Mouse (Mus musculus) layer of hippocampus, postnatal 10 days (tissue): Measurements from ENCODE around the gene Hoxb4. TPM values are rescaled to one million over a fixed set of nuclear protein-coding genes. Genes with fewer than 3 reads are reported as not detected.

ENCODE experiments used
- DNase-seq, 2 experiments: peaks; one replicate each; pipeline ENCODE4 v3.0.0; 2021; ENCODE audit warnings: low spot score in 2 of 2
- total RNA-seq, 2 experiments: library from RNA; stranded (reverse); gene quantifications; 2 replicates each; pipeline ENCODE4 v1.2.3; 2021

The Hoxb4 gene
- total RNA-seq, 2 experiments from 2014 or later, result not detected

DNA sequence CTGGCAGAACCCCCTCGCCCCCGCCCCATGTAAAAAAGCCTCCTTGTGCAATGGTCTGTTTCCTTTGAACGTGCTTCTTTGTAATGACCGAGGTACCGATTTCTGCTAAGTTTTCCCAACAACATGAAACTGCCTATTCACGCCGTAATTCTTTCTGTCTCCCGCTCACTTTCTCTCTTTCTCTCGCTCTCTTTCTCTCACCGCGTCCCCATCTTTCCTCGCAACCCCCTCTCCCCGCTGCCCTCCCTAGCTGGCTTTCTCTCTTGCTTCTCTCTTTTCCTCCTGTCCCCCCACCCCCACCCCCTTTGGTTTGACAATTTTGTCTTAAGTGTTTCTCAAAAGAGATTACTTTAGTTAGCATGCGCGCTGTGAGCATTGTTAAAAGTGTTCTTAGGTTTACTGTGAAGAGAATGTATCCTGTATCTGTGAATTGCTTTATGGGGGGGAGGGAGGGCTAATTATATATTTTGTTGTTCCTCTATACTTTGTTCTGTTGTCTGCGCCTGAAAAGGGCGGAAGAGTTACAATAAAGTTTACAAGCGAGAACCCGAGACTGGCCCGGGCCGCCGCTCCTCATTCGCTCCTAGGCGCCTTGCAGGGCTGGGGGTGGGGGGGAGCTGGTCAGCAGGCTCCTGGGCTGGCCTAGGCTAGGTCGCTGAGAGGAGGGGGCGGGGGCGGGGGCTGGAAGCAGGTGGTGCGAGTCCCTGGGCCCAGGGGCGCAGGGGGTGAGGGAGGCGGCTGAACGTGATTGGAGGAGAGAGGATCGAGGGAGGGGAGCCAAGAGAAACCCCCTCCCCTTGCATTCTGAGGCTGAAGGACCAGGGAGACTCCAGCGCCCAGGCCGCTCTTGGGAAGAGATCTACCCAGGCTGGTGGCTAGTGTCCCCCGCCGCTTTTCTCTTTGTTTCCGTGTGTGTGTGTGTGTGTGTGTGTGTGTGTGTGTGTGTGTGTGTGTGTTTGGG is 33.0 kb upstream of the Hoxb4 start:
- DNase-seq, result no peak

DNA sequence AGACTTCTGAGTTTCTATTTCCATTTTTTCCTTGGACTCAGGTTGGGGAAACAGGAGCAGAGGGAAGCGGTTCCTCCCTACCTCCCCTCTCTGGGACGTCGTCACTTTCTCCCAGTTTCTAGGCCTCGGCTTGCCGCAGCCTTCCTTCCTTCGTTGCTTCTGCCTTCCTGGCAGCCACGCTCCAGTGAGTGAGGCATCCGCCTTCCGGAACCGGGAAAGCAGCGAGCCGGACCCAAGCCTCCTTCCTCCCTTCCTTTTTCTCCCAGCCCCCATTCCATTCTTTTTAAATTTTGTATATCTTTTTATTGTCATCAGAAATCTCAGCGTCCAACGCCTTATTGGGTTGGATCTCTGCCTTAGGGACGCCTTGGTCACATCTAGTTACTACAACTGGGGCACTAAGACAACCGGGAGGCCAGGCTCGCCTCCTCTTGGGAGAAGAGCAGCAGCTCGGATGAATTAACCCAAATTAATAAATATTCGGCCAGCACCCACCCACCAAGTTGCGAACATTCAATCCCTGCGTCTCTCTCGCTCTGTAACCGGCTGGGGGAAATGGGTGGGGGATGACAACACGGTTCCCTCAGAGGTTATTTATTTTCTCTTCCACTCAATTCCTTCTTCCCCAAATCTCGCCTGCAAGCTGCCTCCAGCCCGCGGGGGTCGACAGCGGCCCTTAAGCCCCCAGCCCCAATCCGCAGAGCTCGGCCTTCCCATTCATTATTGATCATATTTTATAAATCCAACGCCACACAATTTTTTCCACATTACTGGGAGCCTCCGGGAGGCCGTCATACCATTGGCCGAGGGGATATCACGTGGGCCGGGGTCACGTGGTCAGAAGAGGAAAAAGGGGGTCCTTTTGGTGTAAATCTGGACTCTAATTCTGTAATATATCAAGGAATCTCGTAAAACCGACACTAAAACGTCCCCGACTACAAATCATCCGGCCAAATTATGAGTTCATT is 32.0 kb upstream of the Hoxb4 start, which contains the start of gene Hoxb7:
TSS of gene Hoxb7 (plus strand) at position 853 of the 968 bp plus-strand sequence.
- DNase-seq, result no peak

DNA sequence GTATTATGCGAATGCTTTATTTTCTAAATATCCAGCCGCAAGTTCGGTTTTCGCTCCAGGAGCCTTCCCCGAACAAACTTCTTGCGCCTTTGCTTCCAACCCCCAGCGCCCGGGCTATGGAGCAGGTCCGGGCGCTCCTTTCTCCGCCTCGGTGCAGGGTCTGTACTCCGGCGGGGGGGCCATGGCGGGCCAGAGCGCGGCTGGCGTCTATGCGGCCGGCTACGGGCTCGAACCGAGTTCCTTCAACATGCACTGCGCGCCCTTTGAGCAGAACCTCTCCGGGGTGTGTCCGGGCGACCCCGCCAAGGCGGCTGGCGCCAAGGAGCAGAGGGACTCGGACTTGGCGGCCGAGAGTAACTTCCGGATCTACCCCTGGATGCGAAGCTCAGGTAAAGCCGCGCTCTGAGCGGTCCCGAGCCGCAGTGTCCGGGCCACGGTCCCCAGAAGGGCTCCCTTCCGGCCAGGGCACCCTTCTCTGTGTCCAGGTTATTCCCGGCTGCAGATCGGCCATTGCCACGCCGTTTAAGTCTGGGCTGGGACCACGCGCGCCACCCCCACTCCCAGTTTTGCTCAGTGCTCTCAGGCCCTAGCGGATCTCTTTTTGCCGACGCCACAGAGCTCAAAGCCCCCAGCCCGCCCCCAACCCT is 31.2 kb upstream of the Hoxb4 start:
- DNase-seq, result no peak

DNA sequence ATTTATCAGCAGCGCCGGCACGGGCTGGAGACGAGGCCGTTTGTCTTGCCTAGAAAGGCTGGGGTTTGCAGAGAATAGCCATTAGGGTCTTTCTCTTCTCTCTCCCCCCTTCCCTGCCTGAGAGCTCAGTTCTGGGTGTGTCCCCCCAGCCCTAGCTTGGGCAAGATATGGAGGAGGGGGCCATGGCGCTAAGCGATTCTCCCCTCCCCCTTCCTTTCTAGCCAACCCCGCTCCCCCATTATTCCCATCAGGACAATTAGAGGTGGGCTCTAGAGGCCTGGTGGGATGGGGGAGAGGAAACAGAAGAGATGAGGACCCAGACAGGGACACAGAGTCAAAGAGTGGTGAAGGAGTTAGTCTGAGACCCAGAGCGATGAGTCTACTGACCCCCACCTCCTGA is 30.7 kb upstream of the Hoxb4 start:
- no peak for DNase-seq

DNA sequence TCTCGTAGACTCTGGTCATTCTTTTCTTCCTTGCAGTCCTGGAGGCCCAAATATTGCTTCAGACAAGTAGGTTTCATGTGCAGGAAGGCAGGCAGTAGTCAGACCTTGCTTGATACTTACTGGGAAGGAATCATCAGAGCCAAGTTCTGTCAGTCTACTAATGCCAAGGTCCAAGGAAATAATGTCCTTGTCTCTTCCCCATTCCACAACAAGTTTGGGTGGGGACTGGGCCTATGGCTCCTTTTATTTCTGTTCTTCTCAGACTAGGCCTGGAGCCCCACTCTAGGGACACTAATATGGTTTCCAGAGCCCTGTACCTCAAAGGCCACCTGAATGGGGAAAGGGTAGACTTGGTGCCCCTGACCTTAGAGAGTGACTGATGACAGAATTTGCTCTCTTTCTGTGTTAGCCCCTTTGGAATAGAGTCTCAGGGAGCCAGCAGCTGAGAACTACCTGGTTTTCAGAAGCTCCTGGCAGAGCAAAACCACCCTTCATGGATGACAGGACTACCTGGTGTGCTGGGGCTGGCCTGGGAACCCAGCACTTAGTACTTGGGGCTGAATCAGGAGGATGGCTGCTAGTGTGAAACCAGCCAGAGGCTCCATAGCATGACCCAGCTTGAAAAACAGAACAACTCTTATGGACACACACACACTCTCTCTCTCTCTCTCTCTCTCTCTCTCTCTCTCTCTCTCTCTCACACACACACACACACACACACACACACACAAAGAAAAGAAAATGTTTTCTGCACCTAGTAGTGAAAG is 29.4 kb upstream of the Hoxb4 start:
- DNase-seq, result no peak

DNA sequence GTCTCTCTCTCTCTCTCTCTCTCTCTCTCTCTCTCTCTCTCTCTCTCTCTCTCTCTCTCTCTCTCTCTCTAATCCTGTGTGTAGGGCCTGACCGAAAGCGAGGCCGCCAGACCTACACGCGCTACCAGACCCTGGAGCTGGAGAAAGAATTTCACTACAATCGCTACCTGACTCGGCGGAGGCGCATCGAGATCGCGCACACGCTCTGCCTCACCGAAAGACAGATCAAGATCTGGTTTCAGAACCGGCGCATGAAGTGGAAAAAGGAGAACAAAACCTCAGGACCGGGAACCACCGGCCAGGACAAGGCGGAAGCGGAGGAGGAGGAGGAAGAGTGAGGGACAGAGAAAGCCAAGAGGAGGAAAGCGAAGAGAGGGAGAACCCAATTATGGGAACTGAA is 28.8 kb upstream of the Hoxb4 start:
- DNase-seq, result no peak

DNA sequence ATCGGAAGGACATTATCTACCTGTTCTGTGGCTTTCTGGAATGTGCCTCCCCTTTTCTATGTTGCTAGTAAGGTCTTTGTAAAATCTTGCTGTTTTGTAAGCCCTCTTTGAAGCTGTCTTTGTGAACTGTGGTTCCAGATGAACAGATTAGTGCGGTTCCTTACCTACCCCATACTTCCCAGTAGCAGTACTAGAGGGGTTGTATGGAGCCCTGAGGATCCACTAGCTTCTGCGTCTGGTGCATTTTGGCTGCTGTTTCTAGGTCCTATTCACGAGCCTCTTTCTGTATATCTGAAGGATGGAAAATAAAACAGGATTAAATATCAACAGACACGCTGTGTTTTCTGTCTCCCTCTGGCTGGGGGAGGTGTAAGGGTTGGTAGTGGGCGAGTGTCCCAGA is 28.2 kb upstream of the Hoxb4 start:
- no peak for DNase-seq

DNA sequence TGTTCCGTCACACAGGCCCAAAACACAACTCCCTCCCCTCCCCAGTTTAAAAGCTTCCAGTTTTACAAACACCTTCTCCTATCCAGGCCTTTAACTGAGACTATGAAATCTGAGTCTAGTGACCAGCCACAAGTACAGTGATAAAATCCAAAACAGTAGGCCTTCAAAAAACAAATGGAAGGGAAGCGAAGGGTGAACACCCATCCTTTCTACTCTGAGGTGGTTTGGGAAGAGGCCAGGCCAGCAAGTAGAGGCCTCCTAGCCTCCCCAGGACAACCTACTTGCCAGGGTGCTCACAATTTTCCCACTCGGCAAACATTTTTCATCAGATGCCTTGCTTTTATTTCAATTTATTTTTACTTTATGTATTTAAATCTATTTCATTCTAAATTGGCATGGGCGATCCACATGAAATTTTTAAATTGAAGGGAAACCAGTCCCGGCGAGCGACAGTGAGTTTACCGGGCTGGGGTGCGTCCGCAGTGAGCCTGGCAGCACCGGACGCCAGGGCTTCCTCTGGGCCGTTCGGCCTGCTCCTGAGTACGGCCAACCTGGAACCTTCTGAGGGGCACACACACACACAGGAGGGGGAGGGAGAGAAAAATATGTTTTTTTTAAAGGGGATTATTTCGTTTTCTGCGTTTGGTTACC is 27.2 kb upstream of the Hoxb4 start:
- no peak for DNase-seq

DNA sequence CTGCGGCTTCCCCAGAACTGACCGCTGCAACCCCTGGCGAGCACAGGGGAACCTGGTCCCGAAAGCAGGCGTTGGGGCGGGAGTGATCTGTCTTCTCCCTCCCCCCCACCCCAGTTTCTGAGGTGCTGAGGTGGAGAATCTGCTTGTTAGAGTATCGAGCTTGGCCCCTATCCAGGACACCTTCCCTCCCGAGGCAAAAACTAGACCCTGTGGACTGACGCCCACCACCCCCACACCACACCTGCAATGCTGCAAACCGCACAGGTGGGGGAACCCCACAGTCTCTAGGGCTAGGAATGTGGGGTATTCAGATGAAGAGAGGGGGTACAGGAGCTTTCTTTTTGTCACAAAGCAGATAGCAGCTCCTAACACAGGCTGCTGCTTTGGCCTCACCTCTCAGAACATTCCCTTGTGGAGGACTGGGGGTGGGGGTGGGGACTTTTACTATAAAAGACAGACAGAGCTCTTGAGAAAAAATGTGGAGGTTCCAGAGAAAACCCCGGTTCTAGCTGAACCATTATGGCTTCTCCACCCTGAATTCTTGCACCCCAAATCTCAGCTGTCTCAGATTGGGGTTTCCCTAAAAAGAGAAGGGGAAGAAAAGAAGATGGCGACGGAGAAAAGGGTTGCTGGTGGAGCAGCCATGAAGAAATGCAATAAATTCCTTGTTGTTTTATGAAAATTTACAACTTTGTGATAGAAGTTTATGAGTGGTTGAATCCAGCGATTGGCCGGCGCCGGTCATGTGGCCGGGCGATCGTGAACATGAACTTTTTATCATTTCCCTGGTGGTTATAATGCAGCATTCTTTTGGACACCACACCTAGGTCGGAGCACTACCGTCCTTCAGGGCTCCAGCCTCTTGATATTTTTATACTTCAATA is 26.1 kb upstream of the Hoxb4 start, which contains the start of gene Hoxb6:
TSS of gene Hoxb6 (plus strand) at position 796 of the 884 bp plus-strand sequence.
- no peak for DNase-seq

DNA sequence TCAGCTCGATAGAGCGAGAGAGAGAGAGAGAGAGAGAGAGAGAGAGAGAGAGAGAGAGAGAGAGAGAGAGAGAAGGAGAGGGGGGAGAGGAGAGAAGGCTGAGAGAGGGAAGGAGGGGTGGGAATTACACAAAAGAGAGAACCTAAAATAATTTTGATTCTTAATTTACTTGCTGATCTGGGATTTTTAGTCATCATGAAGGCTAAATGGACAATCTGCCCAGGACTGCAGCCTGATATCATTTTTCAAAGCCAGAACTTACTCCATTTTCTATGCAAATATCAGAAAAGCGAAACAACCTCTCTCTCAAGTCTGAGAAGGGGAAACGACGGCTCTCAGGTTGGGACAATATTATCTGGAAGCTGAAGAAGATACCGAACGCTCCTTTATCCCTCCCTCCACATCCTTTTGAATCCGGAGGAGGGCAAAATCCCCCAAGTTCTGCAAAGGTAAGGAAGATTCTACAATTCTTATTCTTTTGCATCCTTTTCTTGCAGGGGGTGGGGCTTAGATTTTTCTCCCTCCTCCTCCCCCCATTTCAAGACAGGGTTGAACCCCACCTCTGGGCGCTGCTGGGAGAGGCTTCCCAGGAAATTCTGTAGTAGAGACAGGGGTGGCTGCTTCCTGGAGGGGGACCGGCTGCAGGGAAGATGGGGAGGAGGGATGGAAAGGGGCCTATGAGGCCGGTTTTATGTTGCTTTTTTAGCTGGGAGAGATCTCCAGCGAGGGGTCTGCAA is 25.3 kb upstream of the Hoxb4 start:
- no peak for DNase-seq

DNA sequence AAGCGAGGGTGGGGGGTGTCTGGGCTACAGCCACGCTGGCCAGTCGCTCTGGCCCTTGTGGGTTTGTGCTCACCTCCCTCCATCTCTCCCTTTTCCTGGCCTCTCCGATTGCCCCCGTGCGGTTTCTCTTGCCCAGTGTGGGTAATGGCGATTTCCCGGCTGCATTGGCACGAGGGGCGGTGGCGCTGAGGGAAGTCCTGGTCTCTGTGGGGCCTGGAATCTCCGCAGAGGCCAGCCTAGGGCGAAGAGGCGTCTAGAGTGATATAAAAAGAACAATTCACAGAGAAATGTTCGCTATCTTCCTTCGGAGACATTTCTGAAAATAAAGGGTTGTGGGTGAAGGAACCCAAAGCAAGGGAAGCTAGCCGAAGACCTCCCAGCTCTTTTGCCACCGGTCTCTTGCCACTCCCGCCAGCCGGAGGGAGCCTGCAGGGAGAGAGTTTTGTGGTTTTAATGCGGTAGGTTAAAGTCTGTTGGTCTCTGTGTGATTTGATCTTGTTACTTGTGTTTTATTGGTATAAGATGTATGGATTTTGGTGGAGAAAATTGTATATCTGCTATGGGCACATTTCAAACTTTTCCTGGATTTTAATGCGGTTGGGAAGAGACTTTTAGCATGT is 24.7 kb upstream of the Hoxb4 start:
- no peak for DNase-seq

DNA sequence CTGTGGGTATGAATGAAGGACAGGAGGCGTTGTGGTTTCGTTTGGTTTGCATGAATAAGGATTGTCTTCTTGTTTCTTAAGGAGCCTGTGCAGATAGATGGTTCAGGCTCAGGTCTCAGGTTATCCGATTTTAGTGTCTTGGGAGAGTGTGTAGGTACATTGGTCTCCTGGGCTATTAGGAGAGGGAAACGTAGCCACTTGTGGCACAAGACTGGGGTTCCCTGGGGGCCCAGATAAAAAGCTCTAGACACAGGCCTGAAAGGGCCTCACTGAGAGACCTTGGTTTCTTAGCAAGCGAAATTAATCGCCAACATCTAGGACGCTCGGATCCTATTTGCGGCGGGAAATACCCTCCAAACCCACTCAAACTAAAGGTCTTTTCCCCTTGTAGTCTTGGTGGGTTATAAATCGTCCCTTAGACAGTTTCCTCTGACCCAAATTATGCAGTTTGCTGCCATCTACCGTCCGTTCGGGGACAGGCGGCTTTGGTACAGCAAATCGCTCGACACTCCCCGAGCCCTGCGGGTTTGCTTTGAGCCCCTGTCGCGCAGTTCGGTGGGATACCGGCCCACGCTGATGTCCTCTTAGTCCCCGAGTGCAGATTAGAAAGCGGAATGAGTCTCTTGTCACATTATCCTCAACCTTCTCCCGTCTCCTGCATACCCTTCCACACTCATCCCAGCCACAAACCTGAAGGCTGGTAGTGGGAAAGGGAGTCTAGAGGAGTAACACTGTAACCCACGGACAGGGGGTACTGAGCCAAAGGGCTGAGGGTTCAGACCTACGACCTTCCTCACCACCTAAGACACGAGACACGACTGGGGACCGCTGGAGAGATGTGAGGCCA is 23.6 kb upstream of the Hoxb4 start:
- DNase-seq, result peak; percentile 75

DNA sequence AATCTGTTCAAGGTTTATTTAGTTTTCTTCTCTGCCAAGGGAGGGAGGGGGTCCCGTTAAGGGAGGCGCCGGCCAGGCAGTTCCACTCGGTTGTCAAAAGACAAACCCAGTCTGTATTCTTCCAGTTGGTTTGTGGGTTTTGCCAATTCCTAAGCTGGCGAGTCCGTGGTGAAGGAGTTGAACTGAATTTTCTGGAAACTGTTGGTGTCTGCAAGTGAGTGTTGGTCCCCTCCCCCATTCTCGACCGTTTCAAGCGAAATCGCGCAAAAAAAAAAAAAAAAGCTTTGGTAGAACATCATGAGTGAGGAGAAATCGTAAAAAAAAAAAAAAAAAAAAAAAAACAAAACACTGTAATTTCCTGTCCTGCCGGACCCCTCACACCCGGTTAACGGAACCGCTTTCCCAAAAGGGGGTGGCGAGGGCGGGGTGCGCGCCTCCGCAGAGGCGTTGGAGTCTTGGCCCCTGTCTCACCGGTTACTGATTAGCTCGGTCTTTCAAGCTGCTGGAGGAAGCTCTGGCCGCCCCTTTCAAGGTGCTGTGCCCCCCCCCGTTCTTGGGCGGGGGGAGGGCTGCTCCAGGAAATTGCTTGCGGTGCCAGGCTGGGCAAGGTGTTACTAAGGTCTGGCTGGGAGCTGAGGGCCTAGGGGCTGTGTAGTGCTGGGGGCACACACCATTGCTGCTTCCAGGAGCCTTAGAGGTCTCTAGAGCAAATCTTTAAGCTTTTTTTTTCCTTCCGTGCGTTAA is 22.8 kb upstream of the Hoxb4 start:
- DNase-seq, result no peak

DNA sequence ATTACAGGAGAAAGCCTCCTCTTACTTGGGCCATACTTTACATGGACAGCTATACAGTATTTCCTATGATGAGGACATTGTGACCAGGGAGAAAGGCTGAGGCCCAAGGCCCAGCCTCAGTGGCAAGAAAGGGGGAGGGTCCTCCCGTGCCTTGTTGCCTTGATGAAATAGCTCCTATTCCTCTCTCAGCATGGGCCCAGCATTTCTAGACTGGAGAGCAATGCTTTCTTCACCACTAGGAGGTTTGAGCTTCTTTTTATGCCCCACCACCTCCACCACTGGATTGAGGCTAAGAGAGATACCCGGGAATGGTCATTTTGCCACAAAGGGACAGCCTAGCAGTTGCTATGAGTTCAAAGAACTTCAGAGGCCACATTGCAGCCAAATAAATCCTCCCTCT is 21.1 kb upstream of the Hoxb4 start:
- no peak for DNase-seq

DNA sequence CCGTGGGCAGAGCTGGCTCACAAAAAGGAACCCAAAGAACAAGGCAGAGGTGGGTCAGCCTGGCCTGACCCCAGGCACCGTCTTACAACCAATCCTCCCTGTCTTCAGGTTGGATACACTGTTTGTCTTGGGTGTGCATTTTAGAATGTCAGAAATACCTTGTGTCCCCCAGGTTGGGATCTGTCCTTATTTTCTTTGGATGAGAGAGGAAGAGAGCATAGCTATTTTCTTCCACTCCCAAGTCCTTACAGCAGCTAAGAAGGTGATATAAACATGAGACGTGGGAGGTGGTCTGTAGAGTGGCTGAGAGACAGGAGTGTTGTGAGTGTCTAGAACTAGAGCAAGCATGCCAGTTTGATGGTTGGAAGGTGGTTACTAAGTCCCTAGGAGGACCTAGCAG is 20.6 kb upstream of the Hoxb4 start:
- DNase-seq, result no peak

DNA sequence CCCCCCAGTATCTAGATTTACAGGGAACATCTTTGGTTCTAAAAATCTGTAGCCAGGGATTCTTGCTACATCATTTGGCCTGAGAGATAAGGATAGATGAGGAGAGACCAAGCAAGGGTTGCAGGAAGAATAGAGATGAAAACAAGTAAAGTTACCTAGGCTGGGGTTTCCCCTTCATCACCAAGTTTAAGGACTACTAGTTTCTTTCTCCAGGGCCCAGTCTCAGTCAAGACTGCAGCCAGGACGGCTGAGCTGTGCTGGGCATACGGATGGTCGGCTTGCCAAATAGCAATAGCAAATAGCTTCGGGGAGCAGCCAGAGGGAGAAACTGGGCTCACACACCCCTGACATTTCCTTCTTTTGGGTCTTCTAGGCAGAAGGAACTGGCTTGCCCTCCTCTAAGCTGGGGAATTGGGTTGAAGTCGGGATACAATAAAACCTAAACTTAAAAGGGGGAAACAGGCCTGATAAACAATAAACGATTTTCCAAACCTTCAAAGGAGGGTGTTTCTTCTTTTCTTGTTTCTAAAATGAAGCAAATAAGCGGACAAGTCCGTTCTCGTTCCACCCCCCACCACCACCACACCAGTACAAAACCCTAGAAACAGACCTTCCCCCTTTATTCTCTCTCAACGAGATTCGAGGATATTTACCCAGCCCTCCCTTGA is 20.0 kb upstream of the Hoxb4 start:
- DNase-seq, result no peak
